ENCODE assay signal across 8 mouse cellular contexts in genomic region chr3:103279182-103280149, GRCm38 (mm10). TPM values are rescaled to one million over a fixed set of nuclear protein-coding genes. Genes with fewer than 3 reads are reported as not detected.
DNase-seq lines count a peak whose midpoint lies in the region; ATAC-seq lines count a peak whose summit lies in the region.

TSS of gene Trim33 (plus strand) at chr3:103279293.

- intact Hi-C loops in left cerebral cortex, postnatal 14 days (cut with DNase I), result no loop called here

- peak; percentile 92 to 97 for DNase-seq in adrenal gland, adult (ENCODE audit: inconsistent age in 2 of 2, low spot score in 1 of 2)
- DNase-seq in embryo, embryonic 10.5 days (ENCODE audit: low spot score), result peak; percentile 93
- DNase-seq in gastrocnemius, postnatal 25 days, result peak; percentile 90
- peak; percentile 97 for DNase-seq in intestine, embryonic 14.5 days (ENCODE audit: low spot score)
- DNase-seq in left cerebral cortex, postnatal 14 days (ENCODE audit: low spot score in 2 of 2), result peak; percentile 88 to 89
- peak; percentile 97 for DNase-seq in mesoderm, embryonic 11.5 days (ENCODE audit: low read depth, low spot score)
- peak; percentile 78 to 83 for DNase-seq in right cerebral cortex, postnatal 36 days (ENCODE audit: low spot score in 2 of 2)
- DNase-seq in yolk sac, embryonic 10.5 days (ENCODE audit: low spot score), result peak; percentile 92

- no peaks in the 10 kb centered on the region for H3K9me3 ChIP-seq in intestine, embryonic 14.5 days (ENCODE audit: control insufficient read depth, low read length)

- H3K4me3 ChIP-seq in intestine, embryonic 14.5 days (ENCODE audit: low read depth, low read length), result peak within 1 kb of the TSS; percentile 100

- peak within 1 kb of the TSS; percentile 97 for H3K9ac ChIP-seq in intestine, embryonic 14.5 days (ENCODE audit: low read length)

- H3K27ac ChIP-seq in intestine, embryonic 14.5 days (ENCODE audit: low read depth), result peak within 1 kb of the TSS; percentile 95

- H3K27me3 ChIP-seq in intestine, embryonic 14.5 days (replicated peaks; ENCODE audit: control insufficient read depth, insufficient read depth, low read length), result no peaks in the 10 kb centered on the region

- H3K4me2 ChIP-seq in intestine, embryonic 14.5 days (ENCODE audit: low read length), result peak within 1 kb of the TSS; percentile 76

- 3% methylated on average over 74 of the region's 136 CpGs for WGBS in intestine, embryonic 14.5 days

- H3K4me1 ChIP-seq in intestine, embryonic 14.5 days (replicated peaks; ENCODE audit: control insufficient read depth, insufficient read depth, low read length), result peaks cover 8% of the 10 kb centered on the region

- H3K36me3 ChIP-seq in intestine, embryonic 14.5 days (ENCODE audit: control insufficient read depth, insufficient read depth, low read length), result peaks cover 4% of the 10 kb centered on the region

- ATAC-seq in intestine, embryonic 14.5 days (replicated peaks; ENCODE audit: low FRiP score, low TSS enrichment, low read depth), result peak; percentile 88

RNA-seq across cellular contexts. Expression of gene Trim33, which starts in this region (rescaled TPM):
- 10 to 100 TPM in 1 of 2 experiments, 1 to 10 TPM in 1; 8.4 to 10.4 TPM for total RNA-seq in gastrocnemius, postnatal 25 days (2021)
- 23.0 and 29.6 TPM in 2 replicates for polyA plus RNA-seq in intestine, embryonic 14.5 days (2014; fragmentation: Nextera tagmentation; extraction: Ambion mirVana)
- total RNA-seq in left cerebral cortex, postnatal 14 days (2021), result 10 to 100 TPM; 54.5 to 55.0 TPM

Comparison
In these comparisons a context has a peak if more than half of its experiments do, and no peak if none do; other contexts are left out.
1. Peak in every context shown above with its lines: DNase-seq, ATAC-seq, H3K4me3 ChIP-seq and H3K27ac ChIP-seq.
2. RNA of gene Trim33 (total RNA-seq): 54.5 to 55.0 TPM in left cerebral cortex, postnatal 14 days; 8.4 to 10.4 TPM in gastrocnemius, postnatal 25 days; every median in the first group is over 4 times any median in the second.